Mouse (Mus musculus) thymus, postnatal 25 days (tissue): ENCODE measurements around the gene Prtn3.

Experiments
- DNase-seq: peaks from one replicate; pipeline ENCODE4 v3.0.0; 2022

Gene Prtn3

GRCm38 (mm10) chr10:79874290-79874862, at the start of gene Prtn3, which contains the start of gene Plppr3:
TSS of gene Prtn3 (plus strand) at chr10:79874476.
TSS of gene Plppr3 (minus strand) at chr10:79874634.
- DNase-seq = no peak

GRCm38 (mm10) chr10:79831583-79831982, 42.7 kb upstream of the Prtn3 start:
- DNase-seq = no peak

DNA sequence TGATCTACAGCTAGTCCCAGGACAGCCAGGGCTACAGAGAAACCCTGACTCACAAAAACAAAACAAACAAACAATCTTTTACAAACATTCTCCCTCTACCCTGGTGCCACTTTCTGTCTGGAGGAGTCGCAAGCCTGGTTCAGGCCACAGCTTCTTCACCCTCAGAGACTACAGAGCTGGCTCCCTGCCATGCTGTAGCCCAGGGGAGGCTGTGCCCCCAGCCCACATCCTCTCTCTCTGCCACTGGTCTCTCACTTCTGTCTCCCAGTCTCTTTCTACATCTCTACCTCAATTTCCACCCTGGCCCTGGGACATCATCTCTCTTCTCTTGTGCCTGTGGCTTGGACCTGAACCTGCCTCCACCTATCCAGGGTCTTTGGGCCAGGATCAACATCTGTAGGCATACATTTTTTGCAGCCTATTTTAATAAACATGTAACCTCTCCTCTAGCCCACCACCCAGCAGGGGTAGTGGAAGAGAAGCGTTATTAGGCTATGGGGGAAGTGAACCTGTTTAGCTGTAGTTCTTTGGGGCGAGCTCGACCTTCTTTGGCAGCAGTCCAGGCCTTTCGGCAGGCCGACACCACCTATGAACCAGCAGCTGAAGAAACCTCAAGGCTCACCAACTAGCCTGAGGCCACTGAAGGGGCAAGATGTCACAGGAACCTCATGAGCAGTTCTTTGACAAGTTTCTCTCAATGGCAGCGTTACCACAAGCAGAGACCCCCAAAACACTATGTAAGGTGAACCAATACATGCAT, 42.1 kb upstream of the Prtn3 start:
- peak; percentile 57 for DNase-seq

GRCm38 (mm10) chr10:79832786-79833181, 41.5 kb upstream of the Prtn3 start:
- DNase-seq = no peak

- peak; percentile 87 for DNase-seq
These were observed 39.4 kb upstream of the Prtn3 start for GRCm38 (mm10) chr10:79834769-79835398.

- no peak for DNase-seq
These were observed 37.4 kb upstream of the Prtn3 start for GRCm38 (mm10) chr10:79836918-79837317.

DNA sequence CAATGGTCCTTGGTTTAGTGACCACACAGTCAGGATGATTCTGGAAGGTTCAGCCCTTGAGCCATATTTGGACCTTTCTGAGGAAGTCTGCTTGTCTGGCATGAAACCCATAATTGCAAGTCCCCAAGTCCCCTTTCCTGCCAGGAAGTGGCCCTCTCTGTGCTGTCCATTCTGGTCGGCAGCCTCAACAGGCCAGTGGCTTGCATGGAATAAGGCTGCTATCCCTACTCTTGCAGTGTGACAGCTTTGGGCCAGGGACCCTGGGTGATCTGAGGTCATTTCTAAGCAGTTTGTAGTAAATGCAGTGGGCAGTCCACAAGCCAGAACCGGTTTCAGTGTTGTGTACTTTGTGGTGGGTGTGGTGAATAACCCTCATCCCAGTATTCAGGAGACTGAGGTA, 36.1 kb upstream of the Prtn3 start:
- no peak for DNase-seq

DNA sequence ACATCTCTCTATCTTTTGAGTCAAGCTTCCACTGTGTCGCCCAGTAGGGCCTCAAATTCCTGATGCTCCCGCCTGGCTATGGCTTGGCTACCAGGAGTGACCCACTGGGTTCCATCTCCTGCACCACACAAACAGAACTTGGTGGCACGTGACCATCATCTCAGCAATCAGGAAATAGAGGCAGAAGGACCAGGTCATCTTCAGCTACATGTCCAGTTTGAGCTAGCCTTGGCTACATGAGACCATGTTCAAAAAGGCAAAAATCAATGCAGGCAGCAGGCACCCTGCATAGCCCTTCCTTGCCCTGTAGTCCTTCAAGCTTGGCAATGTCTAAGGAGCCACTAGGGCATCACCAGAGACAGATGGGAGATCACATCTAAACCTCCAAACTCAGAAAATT, 34.2 kb upstream of the Prtn3 start:
- no peak for DNase-seq

GRCm38 (mm10) chr10:79840644-79841551, 33.4 kb upstream of the Prtn3 start:
- DNase-seq = peak; percentile 42

DNA sequence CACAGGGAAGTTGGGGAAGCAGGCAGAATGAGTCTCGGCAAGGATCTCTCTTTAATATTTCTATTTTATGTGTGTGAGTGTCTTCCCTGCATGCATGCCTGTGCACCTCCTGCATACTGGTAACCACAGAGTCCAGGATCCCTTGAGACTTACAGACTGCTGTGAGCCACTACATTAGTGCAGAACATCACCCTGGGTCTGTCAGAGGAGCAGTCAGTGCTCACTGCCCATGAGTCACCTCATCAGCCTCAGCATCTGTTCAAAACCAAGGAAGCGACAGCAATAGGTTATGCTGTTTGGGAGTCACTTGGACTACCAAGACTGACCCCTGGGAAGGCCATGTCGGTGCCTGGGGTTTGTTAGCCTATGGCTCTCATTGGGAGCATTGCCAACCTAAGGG, 32.0 kb upstream of the Prtn3 start:
- no peak for DNase-seq

- no peak for DNase-seq
These were observed 30.8 kb upstream of the Prtn3 start for GRCm38 (mm10) chr10:79843476-79843875.

DNA sequence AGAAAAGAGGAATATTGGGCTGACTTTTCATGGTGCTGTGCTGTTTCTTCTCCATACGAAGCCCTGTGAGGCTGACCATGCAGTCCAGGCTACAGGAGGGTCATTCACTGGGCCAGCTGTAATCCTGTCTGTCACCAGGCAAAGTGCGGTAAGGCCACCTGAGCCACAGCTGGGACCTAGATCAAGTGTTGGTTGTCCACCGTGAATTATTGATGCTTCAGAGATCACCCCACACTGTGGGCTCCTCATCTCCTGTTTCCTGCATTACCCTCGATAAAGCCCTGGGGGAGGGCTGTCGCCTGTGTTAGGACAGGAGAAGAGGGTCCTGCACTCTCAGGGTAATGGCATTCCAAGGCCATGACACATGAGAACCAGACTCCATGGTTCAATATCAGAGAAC, 27.7 kb upstream of the Prtn3 start:
- no peak for DNase-seq

DNA sequence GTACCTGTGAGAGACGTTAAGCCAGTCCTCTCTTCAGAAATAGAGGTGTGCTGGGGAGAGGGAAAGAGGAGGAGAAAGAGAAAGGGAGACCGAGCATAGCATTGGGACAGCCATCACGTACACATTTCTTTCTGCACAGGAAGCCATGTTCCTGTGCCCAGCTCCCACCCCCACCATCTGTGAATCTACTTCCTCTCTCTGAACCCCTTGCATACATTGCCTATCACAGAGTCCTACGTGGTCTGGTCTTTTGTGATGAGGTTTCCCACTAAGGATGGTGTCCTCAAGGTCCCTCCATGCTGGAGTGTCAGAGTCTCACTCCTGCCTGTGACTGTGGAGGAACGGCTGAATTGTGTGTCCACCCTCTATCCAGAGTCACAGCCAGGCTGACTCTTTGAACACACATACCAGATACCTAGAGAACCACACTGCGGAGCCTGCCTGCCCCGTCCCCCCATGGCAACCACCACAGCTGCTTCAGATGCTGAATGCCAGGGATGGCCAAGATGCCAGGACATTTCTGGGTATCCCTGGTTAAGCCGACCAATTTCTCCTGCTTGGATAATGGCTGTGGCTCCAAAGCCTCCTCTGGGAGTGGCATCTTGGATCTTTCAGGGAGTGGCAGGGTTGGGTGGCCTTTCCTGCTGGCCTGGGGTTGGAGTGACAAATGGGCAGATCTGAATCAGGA, 24.2 kb upstream of the Prtn3 start:
- peak; percentile 62 for DNase-seq

DNA sequence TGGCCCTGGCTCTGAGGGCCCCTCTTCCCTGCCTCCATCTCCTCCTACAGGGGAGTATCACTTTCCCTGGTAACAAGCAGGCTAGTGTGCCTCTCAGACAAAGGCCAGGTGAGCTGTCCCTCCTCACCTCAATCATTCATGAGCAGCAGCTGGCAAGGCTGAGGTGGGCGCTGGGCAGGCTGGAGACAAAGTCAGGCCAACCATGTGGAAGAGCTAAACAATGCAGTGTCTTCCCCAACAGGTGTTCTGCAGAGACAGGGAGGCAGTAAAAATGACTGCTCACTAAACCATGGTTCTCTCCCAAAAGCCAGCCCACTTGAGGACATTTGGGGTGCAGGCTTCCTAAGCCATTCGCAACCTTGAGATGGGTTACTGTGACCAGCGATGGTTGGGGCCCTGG, 22.6 kb upstream of the Prtn3 start:
- no peak for DNase-seq

DNA sequence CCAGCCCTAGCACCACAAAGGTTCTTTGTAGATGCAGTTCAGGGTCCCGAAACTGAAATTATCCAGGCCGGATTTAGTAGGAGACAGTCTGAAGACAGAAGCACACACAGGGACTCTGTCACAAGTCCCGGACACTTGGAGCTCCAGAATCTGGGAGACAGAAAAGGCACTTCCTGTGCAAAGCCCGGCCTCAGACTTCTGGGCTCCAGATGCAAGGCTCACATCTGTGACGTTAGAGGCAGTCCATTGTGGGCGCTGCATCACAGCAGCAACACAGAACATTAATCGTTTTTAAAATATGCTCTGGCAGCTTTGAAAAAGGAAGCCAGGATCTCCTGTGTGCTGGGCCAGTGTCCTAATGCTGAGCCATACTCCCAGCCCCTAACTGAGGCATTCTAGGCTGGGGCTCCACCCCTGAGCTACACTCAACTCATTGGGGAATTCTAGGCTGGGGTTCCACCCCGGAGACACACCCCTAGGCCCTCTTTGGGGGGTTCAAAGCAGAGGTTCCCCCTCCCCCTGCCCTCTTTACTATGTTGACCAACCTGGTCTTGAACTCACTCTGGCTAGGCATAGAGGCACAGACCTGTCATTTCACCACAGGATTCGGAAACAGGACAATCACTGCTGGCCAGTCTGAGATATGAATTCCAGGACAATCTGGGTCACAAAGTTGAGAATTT, 22.0 kb upstream of the Prtn3 start:
- DNase-seq = peak; percentile 42

DNA sequence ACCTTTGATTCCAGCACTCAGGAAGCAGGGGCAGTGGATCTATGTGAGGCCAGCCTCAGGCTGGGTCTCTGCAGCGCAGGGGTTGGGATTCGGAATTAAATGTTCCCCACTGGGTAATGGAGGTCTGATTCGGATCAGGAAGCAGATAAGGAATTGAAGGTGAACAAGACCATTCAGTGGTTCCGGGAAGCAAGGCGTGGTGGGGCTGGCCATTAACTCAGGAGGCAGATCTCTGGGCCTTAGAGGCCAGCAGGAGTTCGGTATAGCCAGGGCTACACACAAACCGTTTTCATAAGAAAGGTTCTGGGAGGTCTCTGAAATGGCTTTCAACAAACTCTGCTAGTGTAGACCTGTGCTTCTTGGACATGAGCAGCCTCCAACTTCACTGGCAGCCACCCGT, 21.4 kb upstream of the Prtn3 start:
- no peak for DNase-seq

DNA sequence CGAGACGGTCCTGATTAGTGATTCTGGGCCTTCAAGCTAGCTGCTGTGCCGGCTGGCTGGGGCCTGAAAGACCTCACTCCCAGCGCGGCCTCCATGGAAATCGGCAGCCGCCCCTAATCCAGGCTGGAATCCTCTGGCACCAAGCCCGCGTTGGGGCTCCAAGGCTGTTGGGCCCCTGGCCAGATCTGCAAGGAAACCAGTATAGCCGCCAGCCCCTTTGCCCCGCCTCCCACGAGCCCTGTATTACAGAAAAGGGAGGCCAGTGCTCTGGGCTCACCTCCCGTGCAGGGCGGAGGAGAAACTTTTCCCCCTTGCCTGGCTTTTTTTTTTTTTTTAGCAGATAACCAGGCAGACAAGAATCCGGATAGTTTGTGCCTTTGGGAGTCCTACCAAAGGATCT, 20.9 kb upstream of the Prtn3 start:
- peak; percentile 67 for DNase-seq

DNA sequence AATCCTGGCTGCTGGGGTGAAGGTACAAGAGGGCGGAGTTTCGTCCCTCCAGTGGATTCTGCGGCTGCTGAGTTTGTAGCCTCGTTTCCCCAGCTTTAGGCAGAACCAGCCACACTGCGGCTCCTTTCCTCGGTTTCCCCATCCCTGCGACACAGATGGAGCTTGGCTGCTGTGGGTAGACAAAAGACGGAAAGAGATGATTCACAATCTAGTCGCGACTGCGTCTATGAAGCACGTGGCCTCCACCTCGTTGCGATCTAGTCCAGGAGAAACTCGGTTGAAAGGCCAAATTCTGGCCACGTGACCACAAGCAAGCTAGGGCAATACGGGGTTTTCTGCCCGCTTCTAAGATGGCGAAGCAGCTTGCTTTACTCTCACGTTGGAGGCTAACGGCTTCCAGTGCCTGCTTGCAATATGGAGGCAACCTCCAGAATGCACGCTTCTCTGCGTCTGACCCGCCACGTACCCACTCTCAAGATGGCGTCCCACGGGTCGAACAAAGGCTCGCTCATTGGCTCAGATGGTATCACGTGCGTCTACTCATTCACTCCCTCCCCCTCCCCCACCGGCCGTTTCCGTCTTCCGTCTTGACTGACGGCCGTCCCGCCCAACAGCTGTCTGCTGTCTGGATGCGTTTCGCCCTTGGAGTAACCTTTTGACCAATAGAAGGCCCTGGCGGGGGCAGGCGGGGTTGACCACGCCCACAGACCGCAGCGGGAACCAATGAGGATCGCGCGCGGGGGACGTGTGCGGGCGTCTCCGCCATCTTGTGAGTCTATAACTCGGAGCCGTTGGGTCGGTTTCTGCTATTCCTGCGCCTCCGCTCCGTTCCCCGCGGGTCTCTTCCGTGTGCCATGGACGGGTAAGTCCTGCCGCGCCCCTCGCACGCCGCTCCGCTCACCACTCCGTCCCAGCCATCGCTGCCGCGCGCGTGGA, 20.1 kb upstream of the Prtn3 start, which contains the start of gene Ptbp1:
Ptbp1 (plus strand) TSS at position 568 of the 936 bp plus-strand sequence.
- DNase-seq = peak; percentile 99

DNA sequence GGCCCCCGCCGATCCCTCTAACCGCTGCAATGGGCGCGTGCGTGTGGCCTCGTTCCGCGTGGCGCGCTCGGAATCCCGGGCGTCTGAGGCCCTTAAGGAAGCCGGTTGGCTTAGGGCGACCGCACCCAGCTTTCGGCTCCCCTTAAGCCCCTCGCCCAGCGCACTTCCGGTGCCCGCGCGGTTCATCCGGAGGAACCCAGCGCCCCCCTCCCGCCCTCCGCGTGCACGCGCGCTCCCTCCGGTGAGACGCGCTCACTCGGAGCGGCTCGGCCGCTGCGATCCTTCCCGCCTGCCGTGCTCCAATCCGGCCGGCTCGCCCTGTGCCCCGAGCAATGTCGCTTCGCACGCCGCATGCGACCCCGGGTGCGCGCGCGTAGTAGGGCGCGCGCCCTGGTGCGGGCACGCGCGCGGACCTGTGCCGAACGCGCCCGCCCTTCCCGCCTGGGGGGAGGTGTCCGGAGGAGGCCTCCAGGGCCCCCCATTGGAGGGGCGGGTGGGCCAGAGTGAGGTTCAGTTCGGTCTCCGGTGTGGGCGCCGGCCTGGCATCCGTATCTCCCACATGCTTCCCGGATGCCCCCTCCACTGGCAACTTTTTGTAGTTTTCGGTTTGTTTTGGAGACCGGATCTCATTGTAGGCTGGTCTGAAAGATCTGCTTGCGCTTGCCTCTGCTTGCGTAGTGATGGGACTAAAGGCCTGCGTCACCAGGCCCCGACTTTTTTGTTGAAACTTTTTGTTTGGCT, 19.3 kb upstream of the Prtn3 start:
- peak; percentile 84 for DNase-seq
